Mouse (Mus musculus) stomach, postnatal 0 days (tissue): ENCODE results near the gene Fut7. TPM values are rescaled to one million over a fixed set of nuclear protein-coding genes. Genes with fewer than 3 reads are reported as not detected.

ENCODE experiments used
- ATAC-seq: fragments of 200-750 bp; cut with Nextera tagmentation; 2 replicates; pipeline ENCODE4 v1.8.0; 2017; ENCODE audit not compliant: low FRiP score, low TSS enrichment
- DNase-seq: peaks from one replicate; pipeline ENCODE4 v3.0.0-alpha.2; 2016; ENCODE audit warnings: low spot score
- H3K27ac ChIP-seq: fragments of 300-500 bp; sonication (generic); replicated peaks from 2 replicates; pipeline ENCODE4 v1.5.1; 2014; ENCODE audit warnings: mild to moderate bottlenecking, control low read depth
- H3K27me3 ChIP-seq: fragments of 300-500 bp; sonication (generic); 2 replicates; pipeline ENCODE4 v1.6.1; 2014; ENCODE audit warnings: low read length; ENCODE audit not compliant: control insufficient read depth, insufficient read depth
- H3K36me3 ChIP-seq: fragments of 300-500 bp; sonication (generic); 2 replicates; pipeline ENCODE4 v1.6.1; 2014; ENCODE audit warnings: low read length, mixed read lengths; ENCODE audit not compliant: control insufficient read depth, insufficient read depth
- H3K4me1 ChIP-seq: fragments of 300-500 bp; sonication (generic); replicated peaks from 2 replicates; pipeline ENCODE4 v1.6.1; 2014; ENCODE audit warnings: antibody characterized with exemption; ENCODE audit not compliant: control insufficient read depth, insufficient read depth
- H3K4me2 ChIP-seq: fragments of 300-500 bp; sonication (generic); replicated peaks from 2 replicates; pipeline ENCODE4 v1.6.1; 2014; ENCODE audit warnings: low read depth, mild to moderate bottlenecking, control low read depth, moderate library complexity
- H3K4me3 ChIP-seq: fragments of 300-500 bp; sonication (generic); 2 replicates; pipeline ENCODE4 v1.5.1; 2014; ENCODE audit warnings: low read depth, low read length, control low read depth
- H3K9ac ChIP-seq: fragments of 300-500 bp; sonication (generic); 2 replicates; pipeline ENCODE4 v1.6.1; 2014; ENCODE audit warnings: mild to moderate bottlenecking, low read length, control low read depth, mixed read lengths
- H3K9me3 ChIP-seq: fragments of 300-500 bp; sonication (generic); 2 replicates; pipeline ENCODE4 v1.6.1; 2016; ENCODE audit warnings: low read length; ENCODE audit not compliant: control insufficient read depth
- CTCF ChIP-seq: IDR thresholded peaks from 2 replicates; pipeline ENCODE4 v1.5.1; 2016; ENCODE audit warnings: antibody characterized with exemption, low read depth, mild to moderate bottlenecking, moderate library complexity
- EP300 ChIP-seq: optimal IDR thresholded peaks from 2 replicates; pipeline ENCODE3; 2016; ENCODE audit warnings: antibody characterized with exemption
- WGBS: fragments of 180-500 bp; shearing (Covaris S2); extraction: QIAGEN DNeasy Blood & Tissue Kit; methylation state at CpG from one replicate; pipeline ENCODE4 v1.1.7; 2014; 5-methylcytosine and 5-hydroxymethylcytosine counted together
- polyA plus RNA-seq: library from polyadenylated mRNA; unstranded; fragments of >200 nt; fragmentation: Nextera tagmentation; extraction: Ambion mirVana; gene quantifications from 2 replicates; pipeline ENCODE4 v1.2.1, GENCODE M21; 2015

The Fut7 gene
- polyA plus RNA-seq, 1 experiment from 2014 or later, result not detected

GRCm38 (mm10) chr2:25394281-25395221 is 28.5 kb upstream of the Fut7 start:
- no peaks in the 10 kb centered on the region for H3K27me3 ChIP-seq
- TF ChIP-seq EP300 (no peak), CTCF (no peak)
- ATAC-seq, result peak; percentile 36; the same call in 1 of the 2 replicates

GRCm38 (mm10) chr2:25395721-25396596 is 27.1 kb upstream of the Fut7 start, which contains the start of gene Entpd2:
Entpd2 (plus strand) TSS chr2:25395874.
- H3K4me2 ChIP-seq, result peak within 1 kb of the TSS; percentile 89
- peak within 1 kb of the TSS; percentile 70 for H3K9ac ChIP-seq
- no peak for TF ChIP-seq EP300
- peak; percentile 57 for TF ChIP-seq CTCF
- H3K9me3 ChIP-seq, result no peaks in the 10 kb centered on the region
- 3% methylated on average over 56 of the region's 57 CpGs for WGBS
- peaks cover 10% of the 10 kb centered on the region for H3K4me1 ChIP-seq
- DNase-seq (peak; percentile 82), ATAC-seq (peak; percentile 89)
- H3K4me3 ChIP-seq, result peak within 1 kb of the TSS; percentile 52
- H3K27me3 ChIP-seq, result no peaks in the 10 kb centered on the region
- peak within 1 kb of the TSS; percentile 71 for H3K27ac ChIP-seq
- no peaks in the 10 kb centered on the region for H3K36me3 ChIP-seq

More at GRCm38 (mm10) chr2:25394281-25395221, 28.5 kb upstream of the Fut7 start:
- no peaks in the 10 kb centered on the region for H3K9me3 ChIP-seq
- 39% methylated on average over 3 of the region's 3 CpGs for WGBS
- H3K36me3 ChIP-seq, result no peaks in the 10 kb centered on the region
- H3K4me2 ChIP-seq, result no peak overlapping the region
- peak overlapping the region; percentile 73 for H3K27ac ChIP-seq
- no peak overlapping the region for H3K4me3 ChIP-seq
- no peak for DNase-seq
- H3K4me1 ChIP-seq, result peaks cover 10% of the 10 kb centered on the region
- no peak overlapping the region for H3K9ac ChIP-seq

GRCm38 (mm10) chr2:25396597-25396983 is 26.5 kb upstream of the Fut7 start:
- H3K4me2 ChIP-seq, result peak overlapping the region; percentile 89
- H3K36me3 ChIP-seq, result no peaks in the 10 kb centered on the region
- peaks cover 10% of the 10 kb centered on the region for H3K4me1 ChIP-seq
- WGBS, result 46% methylated on average over 3 of the region's 3 CpGs
- no peak overlapping the region for H3K27ac ChIP-seq
- peak overlapping the region; percentile 52 for H3K4me3 ChIP-seq
- H3K9ac ChIP-seq, result peak overlapping the region; percentile 70; the same call in 1 of the 2 replicates
- DNase-seq, result no peak
- H3K27me3 ChIP-seq, result no peaks in the 10 kb centered on the region
- no peaks in the 10 kb centered on the region for H3K9me3 ChIP-seq
- TF ChIP-seq EP300 (no peak), CTCF (no peak)
- ATAC-seq, result no peak

GRCm38 (mm10) chr2:25397010-25397409 is 26.1 kb upstream of the Fut7 start:
- Histone ChIP-seq H3K36me3 (no peaks in the 10 kb centered on the region), H3K4me2 (peak overlapping the region; percentile 89; the same call in 1 of the 2 replicates), H3K9me3 (no peaks in the 10 kb centered on the region), H3K4me1 (peaks cover 10% of the 10 kb centered on the region), H3K27me3 (no peaks in the 10 kb centered on the region), H3K9ac (no peak overlapping the region), H3K4me3 (no peak overlapping the region), H3K27ac (no peak overlapping the region)
- DNase-seq (no peak), ATAC-seq (no peak)
- no peak for TF ChIP-seq EP300
- no peak for TF ChIP-seq CTCF
- 53% methylated on average over 1 of the region's 1 CpGs for WGBS

- Histone ChIP-seq H3K4me3 (no peak overlapping the region), H3K9ac (no peak overlapping the region), H3K27me3 (no peaks in the 10 kb centered on the region), H3K4me2 (no peak overlapping the region), H3K4me1 (peaks cover 10% of the 10 kb centered on the region), H3K27ac (no peak overlapping the region), H3K9me3 (no peaks in the 10 kb centered on the region), H3K36me3 (no peaks in the 10 kb centered on the region)
- ATAC-seq (no peak), DNase-seq (no peak)
- WGBS, result 92% methylated on average over 7 of the region's 7 CpGs
- TF ChIP-seq CTCF (no peak), EP300 (no peak)
Observed at GRCm38 (mm10) chr2:25398065-25398464, 25.0 kb upstream of the Fut7 start.
